Mouse (Mus musculus) urinary bladder, adult 2 months (tissue): ENCODE results near the gene Syngap1. TPM values are rescaled to one million over a fixed set of nuclear protein-coding genes. Genes with fewer than 3 reads are reported as not detected.
"Not testable (repeated sequence)": the region's sequence is repeated elsewhere in the genome, so short reads cannot be mapped to it uniquely, and the experiment has no call there.

Experiments used
- DNase-seq: peaks from one replicate; pipeline ENCODE4 v3.0.0; 2022; ENCODE audit warnings: low spot score
- polyA plus RNA-seq: library from polyadenylated mRNA; depleted of rRNA; stranded (reverse); fragments of >200 nt; gene quantifications from 2 replicates; pipeline ENCODE4 v1.2.3, GENCODE M21; 2012; rRNA removed

Gene Syngap1
- 22.1 and 32.4 TPM in 2 replicates for polyA plus RNA-seq

DNA sequence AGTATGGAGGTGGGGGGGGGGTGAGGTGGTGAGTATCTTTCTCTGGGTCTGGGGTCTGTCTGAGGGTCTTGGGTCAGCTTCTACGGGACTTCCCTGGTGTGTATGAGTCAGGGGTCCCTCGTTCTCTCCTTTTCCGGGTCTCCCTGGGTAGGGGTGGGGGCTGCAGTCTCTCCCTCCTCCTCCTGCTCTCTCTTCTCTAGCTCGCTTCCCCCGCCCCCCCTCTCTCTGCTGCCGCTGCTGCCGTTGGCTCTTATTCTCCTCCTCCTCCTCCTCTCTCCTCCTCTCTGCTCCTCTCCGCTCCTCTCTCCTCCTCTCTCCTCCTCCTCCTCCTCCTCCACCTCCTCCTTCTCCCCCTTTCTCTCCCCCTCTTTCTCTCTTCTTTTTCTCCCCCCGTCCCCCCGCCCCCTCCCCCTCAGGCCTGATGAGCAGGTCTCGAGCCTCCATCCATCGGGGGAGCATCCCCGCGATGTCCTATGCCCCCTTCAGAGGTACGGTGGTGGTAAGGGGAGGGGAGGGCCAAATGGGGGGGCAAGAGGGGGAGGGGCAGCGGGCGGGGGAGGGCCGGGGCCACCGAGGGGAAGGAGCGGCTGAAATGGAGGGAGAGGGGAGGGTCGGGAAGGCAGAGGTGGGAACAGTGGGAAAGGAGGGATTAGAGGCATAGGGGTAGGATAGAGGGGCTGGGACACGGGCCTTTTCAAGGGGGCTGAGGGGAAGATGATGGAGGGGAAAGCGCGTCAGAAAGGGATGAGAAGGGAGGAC lies at the start of gene Syngap1:
TSS of gene Syngap1 (plus strand) at position 223 of the 759 bp plus-strand sequence.
- no peak for DNase-seq

DNA sequence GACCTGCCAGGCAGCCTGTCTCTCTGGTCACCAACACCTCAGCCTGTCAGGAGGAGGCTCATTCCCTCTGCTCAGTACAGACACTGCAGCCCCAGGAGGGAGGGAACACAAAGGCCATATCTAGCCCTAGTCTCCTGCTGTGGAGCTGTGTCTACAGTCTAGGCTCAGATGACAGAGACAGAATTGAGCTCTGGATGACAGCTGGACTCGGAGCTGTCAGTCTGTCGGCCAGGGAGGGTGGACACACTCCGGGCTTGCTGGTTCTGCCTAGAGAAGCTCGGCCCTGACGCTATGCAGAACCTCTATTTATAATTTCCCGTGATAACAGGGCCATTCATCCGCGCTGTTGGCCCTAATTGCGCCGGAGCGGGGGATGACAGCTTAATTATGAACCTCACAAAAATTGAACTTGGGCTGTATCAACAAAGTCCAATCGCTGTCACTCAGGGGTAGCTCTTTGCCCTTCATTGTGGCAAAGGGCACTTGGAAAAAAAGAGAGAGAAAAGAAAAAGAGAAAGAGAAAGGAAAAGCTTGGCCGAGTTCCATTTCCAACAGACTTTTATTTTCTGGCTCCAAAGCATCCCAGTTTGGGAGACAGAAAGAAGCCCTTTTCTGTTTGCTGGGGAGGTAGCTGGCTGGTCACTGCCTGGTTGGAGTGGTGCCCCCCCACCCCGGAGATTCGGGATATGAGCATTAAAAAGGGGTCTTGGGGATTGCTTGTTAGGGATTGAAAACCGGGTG lies 48.2 kb upstream of the Syngap1 start:
- no peak for DNase-seq

DNA sequence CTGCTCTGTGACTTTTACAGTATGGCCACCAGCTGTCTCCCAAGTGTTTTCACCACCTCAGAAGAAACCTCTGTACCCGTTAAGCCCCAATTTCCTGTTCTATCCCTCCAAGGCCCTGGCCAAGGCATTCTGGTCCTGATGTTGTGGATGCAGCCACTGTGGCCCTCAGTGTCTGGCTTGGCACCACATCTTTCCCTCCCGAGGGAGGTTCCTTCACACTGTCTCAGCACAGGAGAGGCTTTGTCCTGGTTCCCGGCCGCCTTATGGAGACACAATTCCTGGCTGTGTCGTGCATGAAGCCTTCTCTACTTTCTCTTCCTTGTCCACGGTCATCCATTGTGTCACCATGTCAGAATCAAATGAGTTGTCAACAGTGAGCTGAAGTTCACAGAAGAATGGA lies 47.6 kb upstream of the Syngap1 start:
- DNase-seq = no peak

DNA sequence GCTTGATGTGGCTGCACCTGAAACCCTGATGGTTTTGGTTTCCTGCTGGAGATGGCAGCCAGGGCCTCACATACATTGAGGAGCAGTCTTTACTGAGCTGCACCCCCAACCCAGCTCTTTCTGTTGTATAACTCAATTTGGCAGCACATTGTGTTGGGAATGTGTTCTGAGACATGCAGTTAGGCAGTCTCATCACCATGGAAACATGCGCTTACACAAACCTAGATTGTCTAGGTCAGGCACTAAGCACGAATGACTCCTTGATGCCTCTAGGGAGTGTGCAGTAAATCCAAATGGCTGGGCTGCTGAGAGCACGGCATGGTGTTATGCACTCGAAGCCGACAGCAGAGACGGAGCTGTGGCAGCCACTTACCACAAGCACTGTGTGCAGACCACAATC lies 46.7 kb upstream of the Syngap1 start:
- DNase-seq = no peak

DNA sequence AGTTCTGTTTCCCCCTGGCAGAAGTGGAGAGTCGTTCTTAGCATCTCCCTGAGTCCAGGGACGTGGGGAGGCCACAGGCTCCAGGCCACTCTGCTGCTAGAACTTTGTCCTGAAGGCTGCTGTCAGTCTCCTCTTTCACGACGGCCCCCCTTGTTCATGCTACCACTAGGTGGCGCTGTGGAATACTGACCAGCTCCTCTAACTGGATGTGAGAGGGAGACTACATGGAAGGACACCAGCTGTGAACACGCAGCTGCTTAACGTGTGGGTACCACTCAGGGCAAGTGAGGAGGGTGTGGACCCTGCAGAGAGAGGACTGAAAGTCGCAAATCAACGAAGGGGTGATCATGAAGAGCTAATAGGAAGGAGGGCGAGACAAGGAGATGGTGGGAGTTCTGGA lies 45.5 kb upstream of the Syngap1 start:
- DNase-seq = peak; percentile 46

DNA sequence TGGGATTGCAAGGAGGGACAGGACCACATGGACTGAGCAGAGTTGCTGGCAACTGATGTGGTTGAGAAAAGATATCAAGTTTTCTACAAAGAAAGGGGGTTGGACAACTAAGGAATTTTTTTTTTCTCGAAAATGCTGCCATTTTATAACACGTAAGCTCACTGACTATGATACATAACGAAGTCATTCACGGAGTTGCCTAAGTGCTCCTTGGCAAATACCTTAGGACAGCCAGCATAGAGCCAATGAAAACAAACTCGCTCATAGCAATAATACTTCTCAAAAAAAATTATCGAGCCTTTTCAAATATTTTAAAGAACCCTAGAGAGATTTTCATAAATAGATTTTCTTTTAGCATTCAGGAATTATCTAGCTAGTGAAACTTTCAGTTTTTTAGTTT lies 40.1 kb upstream of the Syngap1 start:
- no peak for DNase-seq

DNA sequence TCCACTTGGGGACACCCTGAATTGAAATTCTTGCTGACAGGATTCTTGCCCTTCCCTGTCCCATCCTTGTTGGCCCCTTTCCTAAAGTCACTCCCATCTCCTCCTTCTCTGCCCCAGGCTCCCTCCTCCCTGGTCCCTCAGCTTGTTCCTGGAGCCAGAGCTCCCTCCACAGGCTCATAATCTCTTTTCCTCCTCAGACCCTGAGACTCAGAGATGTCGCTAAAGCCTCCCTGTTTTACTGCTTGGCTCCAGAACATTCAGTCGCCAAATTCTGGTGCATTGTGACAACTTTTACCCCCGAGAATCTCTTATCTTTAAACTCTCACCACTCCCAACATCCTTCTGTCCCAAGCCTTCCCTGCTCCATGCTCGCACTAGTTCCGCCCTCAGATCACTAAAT lies 36.7 kb upstream of the Syngap1 start:
- no peak for DNase-seq

DNA sequence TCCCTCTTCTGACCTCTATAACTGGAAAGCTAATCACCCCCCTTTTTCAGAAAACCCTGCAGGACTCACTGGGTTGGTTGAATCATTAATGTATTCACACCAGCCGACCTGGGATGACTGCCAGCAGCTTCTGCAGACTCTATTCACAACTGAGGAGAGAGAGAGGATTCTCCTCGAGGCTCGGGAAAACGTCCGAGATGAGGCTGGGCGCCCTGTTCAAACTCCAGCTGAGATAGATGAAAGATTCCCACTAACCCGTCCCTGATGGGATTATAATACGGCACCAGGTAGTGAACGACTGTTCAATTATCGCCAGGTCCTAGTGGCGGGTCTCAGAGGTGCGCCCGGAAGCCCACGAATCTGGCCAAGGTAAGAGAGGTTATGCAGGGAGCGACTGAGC lies 33.5 kb upstream of the Syngap1 start:
- not testable (repeated sequence) for DNase-seq

DNA sequence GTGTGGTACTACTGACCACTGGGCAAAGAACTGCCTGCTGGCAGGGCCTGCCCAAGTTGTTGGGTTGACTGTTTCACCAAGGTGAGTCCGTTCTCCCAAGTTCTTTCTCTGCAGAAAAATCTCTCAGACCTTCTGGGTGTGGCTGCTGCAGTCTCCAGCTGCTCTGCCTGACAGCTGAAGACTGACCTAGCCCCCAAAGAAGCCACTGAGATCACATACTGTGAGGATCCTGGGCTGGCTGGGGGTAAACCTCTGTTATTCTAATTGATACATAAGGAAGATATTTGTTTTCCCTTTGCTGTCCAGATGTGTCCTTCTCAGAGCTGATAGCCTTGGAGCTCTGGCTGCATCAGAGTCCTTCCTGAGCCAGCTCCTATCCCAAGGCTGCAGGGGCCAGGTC lies 25.8 kb upstream of the Syngap1 start:
- no peak for DNase-seq

DNA sequence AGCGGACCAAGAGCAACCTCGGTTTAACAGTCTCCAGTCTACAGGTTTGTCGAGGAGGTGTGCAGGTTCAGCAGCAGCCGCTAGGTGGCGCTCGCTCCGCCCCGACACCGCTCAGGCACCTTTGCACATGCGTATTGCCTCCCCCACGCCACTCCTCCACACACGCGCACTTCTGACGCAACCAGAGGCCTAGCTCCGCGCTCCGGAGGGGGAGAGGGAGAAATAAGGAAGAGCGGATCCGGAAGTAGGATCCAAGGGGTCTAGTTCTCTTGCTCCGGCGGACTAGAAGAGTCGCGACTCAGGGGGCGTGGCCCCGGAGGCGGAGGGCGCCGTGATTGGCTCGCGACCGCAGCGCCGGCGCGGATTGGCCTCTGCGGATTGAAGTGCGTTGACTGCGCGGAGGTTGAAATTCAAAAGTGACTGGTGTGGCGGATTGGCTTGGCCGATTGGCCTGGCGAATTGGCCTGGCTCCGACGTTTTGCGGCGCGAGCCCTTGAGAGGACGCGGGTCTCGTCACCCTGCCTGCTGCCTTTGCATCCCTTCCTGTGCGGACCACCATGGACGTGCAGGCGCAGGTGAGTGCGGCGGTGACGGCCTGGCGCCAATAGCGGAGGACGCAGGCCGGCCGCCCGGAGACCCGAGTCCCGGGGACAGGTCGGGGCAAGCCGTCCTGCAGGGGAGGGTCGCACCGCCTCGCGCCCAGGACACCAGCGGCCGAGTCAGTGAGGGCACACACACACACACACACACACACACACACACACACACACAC lies 24.2 kb upstream of the Syngap1 start, which contains the start of gene Kifc5b:
TSS of gene Kifc5b (plus strand) at position 381 of the 772 bp plus-strand sequence.
- DNase-seq = peak; percentile 92

DNA sequence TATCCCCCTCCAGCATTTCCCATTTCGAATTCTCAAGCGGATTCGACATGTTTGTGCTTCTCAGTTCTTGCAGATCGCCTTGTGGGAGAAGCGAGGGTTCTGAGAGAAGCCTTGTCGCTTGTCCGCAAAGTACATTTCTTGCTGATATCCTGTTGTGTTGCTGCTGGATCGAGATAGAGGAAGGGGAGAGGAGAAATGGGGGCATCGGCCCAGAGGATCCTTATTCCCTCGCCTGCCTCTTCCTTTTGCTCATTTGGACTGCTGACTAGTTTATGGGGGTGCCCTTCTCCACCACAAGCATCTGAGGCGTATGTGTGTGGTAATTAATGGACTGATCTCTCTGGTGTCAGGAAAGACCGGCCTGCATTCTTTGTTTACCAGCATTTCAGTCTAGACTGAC lies 23.5 kb upstream of the Syngap1 start:
- not testable (repeated sequence) for DNase-seq

DNA sequence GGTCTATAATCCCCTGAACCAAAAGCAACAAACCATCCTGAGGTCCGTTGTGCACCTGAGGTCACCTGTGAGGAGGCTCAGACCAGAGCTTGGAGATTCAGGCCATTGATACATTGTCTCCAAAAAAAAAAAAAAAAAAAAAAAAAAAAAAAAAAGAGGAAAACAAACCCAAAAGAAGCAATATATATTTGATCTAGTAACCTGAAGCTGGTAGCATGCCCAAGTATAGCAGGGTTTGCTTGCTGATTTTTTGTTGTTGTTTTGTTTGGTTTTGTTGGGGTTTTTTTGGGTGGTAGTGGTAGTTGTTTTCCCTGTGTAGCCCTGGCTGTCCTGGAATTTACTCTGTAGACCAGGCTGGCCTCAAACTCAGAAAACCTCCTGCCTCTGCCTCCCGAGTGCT lies 22.7 kb upstream of the Syngap1 start:
- DNase-seq = no peak

DNA sequence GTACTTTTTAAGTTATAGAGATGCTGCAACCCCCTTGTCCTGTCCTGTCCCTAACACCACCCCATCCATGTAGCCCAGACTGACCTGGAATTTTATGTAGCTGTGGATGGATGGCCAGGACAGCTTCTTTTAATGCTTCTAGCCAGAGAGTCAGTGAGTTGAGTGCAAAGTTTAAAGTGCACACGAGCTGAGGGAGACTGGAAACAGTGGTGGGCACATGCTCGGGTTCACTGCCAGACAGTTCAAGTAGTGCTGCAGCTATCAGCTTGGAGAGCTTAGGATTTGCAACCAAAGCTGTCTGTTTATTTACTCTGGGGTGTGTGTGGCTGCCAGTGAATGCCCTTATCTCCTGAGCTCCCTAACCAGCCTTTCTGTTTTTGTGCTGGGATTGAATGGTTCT lies 21.5 kb upstream of the Syngap1 start:
- not testable (repeated sequence) for DNase-seq

DNA sequence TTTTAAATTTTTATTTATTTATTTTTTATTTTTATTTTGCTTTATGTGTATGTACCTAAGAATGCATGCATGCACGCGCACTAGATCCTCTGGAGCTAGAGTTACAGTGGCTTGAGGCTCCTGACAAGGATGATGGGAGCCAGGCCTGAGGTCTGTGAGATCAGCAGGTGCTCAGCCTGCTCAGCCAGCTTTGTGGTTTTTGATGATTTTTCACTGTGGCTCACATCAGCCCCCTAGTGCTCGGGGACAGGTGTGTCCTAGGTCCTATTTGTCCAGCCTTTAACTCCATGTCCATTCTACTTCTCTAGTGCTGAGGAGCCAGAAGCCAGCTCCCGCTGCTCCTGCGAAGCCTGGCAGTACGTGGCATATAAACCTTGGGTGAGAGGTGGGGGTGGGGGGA lies 18.7 kb upstream of the Syngap1 start:
- not testable (repeated sequence) for DNase-seq

DNA sequence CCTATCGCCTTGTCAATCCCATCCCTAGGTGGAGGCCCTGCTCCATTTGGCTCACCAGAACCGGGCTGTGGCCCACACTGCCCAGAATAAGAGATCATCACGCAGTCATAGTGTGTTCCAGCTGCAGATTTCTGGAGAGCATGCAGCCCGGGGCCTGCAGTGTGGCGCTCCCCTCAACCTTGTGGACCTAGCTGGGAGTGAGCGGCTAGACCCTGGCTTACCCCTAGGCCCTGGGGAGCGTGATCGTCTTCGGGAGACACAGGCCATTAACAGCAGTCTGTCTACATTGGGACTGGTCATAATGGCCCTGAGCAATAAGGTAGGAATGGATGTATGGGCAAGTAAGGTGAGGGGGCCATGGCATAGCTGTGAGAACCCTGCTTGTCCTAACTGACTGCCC lies 15.6 kb upstream of the Syngap1 start:
- not testable (repeated sequence) for DNase-seq

DNA sequence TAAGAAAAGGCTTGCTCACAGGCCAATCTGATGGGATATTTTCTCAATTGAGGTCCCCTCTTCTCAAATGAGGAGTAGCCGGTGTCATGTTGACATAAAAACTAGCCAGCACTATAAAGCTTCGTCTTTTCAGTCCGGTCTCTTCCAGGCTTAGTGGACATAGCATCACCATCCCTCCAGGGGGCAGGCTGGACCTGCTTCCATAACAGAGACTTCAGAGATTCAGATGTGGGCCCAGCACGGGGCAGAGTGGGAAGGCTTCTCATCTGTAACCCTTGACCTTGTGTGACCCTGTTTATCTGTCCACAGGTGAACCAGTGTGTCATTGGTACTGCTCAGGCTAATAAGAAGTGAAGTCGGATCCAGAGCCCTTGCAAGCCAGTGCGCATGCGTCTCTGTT lies 9.3 kb upstream of the Syngap1 start:
- peak; percentile 23 for DNase-seq

DNA sequence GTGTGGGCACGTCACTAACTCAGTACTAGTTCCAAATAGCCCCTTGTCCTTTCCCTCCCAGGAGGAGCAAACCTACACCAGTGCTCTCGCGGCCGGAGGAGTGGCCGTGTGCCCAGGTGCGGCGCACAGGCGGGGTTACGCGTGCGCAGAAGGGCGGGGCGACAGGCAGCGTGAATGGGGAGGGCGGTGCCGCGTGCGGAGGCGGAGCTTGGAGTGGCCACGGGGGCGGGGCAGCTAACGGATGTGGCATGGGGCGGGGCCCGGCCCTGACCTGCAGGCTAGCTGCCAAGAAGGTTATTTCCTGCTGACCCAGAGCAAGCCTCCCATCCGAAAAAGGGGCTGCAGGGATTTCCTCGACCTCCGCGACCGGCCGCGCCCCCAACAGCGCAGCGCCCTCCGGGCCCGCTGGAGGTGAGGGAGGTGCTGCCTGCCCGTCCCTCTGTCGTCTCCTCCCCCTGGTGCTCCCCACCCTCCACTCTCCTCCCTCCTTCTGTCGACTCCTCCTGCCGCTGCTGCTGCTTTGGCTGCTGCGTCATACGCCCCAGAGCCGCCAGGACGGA lies 8.1 kb upstream of the Syngap1 start, which contains the start of gene Phf1:
TSS of gene Phf1 (plus strand) at position 214 of the 560 bp plus-strand sequence.
- peak; percentile 98 for DNase-seq

DNA sequence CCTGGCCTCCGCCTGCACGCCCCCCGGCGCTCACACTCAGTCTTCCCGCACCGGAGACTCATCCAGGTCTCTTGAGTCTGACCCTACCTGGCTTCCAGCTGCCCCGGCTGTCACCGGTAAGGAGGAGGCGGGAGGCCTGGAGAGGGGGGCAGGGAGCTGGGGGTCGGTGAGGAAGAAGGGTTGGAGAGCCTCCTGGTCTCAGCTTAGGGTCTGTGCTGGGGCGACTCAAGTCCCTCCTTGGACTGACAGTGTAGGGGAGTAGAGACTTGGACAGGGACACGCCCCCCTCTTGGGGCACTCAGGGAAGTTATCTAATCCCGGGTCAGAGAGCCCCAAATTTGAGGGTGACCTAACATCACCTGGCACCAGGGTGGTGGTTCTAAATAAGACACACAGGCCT lies 7.6 kb upstream of the Syngap1 start:
- DNase-seq = peak; percentile 29

DNA sequence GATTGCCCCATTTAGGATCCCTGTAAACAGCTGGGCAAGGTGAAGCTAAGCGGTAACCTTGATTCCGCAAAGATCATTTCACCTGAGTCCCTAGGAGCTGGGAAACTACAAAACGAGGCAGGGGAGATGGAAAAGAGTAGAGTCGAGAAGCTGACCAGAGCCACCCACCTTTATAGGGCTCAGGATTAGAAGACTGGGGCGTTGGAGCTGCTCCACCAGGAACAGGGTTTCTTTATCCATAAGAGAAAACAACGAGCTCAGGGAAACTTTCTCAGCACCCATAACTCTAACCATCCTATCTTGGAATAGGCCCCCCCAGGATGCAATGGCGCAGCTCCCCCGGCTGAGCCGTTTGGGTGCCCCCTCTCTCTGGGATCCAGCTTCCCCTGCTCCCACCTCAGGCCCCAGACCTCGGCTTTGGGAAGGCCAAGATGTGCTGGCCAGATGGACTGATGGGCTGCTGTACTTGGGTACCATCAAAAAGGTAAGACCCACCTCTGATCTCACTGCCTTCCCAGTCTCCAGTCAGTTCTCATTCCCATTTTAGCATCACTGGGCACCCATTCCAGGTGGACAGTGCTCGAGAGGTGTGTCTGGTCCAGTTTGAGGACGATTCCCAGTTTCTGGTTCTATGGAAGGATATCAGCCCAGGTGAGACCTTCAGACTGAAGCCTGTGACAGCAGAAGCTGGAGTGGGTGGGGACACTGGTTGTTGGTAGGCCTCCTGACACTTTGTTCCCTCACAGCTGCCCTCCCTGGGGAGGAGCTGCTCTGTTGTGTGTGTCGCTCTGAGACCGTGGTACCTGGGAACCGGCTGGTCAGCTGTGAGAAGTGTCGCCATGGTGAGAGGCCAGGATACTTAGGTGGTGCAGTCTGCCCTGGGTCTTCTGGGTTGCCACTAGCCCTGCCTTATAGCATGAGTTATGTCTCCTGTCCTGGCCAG lies 6.9 kb upstream of the Syngap1 start:
- DNase-seq = peak; percentile 20

DNA sequence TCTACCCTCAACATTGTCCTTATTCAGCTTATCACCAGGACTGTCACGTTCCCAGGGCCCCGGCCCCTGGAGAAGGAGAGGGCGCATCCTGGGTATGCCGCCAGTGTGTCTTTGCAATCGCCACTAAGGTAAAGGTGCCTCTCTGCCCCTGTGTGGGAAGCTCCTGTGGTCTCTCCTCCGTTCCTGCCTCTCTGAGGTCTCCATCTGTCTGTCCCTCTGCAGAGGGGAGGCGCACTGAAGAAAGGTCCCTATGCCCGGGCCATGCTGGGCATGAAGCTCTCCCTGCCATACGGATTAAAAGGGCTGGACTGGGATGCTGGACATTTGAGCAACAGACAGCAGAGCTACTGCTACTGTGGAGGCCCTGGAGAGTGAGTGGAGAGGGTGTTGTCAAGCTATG lies 6.0 kb upstream of the Syngap1 start:
- no peak for DNase-seq

DNA sequence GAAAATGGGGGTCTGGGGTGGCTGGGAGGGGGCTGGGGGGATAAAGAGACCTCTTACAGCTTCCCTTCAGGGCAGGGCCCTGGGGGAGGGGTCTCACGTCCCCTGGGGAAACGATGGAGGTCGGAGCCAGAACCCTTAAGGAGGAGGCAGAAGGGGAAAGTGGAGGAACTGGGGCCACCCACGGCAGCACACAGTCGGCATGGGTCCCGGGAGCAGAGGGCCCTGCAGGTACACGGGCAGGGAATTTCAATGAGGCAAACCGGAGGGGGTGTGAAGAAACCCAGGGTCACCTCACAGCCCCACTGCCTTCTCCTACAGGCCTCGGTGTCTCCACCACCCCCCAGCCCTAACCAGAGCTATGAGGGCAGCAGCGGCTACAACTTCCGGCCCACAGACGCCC lies 4.6 kb upstream of the Syngap1 start:
- no peak for DNase-seq
